Mouse (Mus musculus) brown adipose tissue, adult 24 weeks (tissue): ENCODE measurements around the gene Zfp462. TPM values are rescaled to one million over a fixed set of nuclear protein-coding genes. Genes with fewer than 3 reads are reported as not detected.

Source experiments
- H3K27ac ChIP-seq: fragments of 200-500 bp; replicated peaks from 2 replicates; pipeline ENCODE4 v1.5.1; 2012; ENCODE audit warnings: low read depth, mild to moderate bottlenecking, low read length
- H3K4me1 ChIP-seq: fragments of 200-500 bp; 2 replicates; pipeline ENCODE4 v1.6.1; 2012; ENCODE audit warnings: low read length, mixed read lengths; ENCODE audit not compliant: control insufficient read depth, insufficient read depth, insufficient read length
- H3K4me3 ChIP-seq: fragments of 200-500 bp; 2 replicates; pipeline ENCODE4 v1.5.1; 2012; ENCODE audit warnings: low read depth, mild to moderate bottlenecking, low read length, moderate library complexity; ENCODE audit not compliant: insufficient read depth
- polyA plus RNA-seq: library from polyadenylated mRNA; stranded (reverse); fragments of >200 nt; gene quantifications from 2 replicates; pipeline ENCODE4 v1.2.4, GENCODE M21; 2012; ENCODE audit not compliant: missing spikeins, insufficient read depth, insufficient read length

Gene Zfp462
- polyA plus RNA-seq, 1 experiment, result 2.1 TPM

DNA sequence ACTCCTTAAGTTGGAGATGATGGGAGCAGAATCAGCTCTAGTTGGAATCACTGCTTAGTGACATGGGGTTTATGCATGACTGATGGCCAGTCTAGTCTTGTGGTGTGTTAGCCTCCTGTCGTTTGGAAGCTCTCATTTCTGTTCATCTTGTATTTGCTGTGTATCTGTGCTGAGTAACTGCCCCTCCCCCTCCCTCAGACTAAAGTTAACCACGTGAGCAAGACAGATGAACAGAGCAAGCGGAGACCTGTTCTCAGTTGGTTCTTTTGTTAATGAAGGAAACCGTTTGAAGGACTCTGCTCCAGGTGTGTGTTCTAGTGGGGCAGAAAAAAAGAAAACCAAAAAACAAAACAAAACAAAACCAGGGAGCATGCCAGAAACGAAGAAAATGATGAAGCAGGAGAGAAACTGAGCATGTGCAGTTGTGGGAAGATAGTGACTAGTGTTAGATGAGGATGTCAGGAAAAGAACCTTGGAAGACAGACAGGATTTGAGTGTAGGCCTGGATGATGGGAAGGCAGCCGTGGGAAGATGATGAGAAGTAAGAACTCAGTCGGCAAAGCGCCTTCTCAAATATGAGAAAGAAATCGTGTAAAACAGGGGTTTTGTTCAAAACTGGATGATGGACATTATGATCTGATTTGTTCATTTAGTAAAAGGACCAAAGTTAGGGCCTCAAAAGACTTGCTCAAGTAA lies 53.4 kb downstream of the Zfp462 start:
- Histone ChIP-seq H3K4me3 (no peak overlapping the region), H3K4me1 (peaks cover 4% of the 10 kb centered on the region; the same call in 1 of the 2 replicates), H3K27ac (no peak overlapping the region)

DNA sequence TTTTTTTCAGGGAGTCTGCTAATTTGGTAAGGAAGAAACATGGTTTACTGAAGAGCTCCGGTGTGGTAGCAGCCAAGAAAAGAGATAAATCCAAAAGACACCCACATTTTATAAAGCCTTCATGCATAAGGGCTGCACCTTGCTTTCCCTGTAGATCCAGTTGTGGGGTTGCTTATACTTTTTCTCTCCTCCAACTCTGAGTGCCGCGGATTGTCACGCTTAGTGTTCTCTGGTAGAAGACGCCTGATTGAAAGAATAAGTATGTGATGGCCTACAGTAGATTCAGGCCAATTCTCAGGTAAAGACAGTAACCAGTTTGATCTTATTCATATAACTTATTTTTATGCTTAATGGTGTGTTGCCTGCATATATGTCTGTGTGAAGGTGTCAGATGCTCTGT lies 54.7 kb downstream of the Zfp462 start:
- Histone ChIP-seq H3K4me1 (peaks cover 4% of the 10 kb centered on the region; the same call in 1 of the 2 replicates), H3K4me3 (no peak overlapping the region), H3K27ac (no peak overlapping the region)

DNA sequence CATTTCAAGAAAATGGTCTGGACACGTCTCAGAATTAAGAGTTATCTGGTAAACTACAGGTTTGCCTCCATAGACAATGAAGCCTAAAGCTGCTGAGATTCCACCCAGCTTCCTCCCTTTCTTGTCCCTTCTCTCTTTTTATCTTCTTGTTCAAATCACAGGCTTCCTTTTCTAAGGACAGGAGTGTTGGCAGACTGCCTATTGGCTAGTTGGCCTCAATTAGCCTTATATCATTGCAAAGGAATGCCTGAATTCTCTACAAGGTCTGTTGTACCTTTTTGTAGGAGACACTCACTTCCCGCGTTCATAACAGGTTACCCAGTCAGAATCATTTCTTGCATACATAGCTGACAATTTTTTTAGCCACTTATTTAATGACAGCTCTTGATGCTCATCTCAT lies 56.5 kb downstream of the Zfp462 start:
- Histone ChIP-seq H3K4me3 (no peak overlapping the region), H3K27ac (no peak overlapping the region), H3K4me1 (peaks cover 12% of the 10 kb centered on the region)

DNA sequence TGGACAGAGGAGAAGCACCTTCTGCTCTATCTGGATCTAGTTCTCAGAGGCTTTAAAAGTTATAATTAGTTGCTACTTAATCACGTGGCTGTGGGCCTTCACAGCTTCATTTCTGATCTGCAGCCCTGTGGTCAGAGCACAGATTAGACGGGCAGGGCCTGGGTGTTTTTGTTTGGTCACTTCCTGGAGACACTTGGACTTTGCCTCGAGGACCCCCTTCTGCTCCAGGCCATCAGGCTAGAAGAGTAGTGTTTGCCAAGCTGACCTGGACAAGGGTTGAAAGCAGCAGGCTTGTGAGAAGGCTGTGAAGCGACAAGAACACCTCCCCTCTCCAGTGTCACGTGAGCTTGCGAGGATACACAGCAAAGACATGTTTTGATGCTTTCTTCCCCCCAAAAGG lies 58.3 kb downstream of the Zfp462 start:
- peaks cover 12% of the 10 kb centered on the region for H3K4me1 ChIP-seq
- no peak overlapping the region for H3K4me3 ChIP-seq
- no peak overlapping the region for H3K27ac ChIP-seq

DNA sequence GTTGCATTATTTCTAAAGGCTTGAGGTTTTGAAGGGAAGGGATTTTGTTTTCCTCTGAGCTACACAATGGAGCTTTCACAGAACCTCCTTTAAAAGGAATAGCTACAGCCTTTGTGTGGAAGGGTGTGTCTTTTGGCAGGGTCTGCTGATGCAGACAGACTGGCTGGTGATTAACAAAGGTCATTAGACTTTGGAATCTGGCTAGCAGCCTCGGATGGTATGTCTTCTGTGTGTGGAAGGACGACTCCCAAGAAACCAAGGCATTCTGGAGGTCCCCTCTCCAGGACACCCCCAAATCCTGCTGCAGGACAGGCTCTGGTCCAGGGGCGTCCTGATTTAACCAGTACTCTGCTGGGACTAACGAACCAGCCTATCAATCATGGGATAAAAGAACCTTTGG lies 60.2 kb downstream of the Zfp462 start:
- Histone ChIP-seq H3K4me3 (peak overlapping the region; percentile 34), H3K27ac (peak overlapping the region; percentile 37), H3K4me1 (peaks cover 12% of the 10 kb centered on the region)

DNA sequence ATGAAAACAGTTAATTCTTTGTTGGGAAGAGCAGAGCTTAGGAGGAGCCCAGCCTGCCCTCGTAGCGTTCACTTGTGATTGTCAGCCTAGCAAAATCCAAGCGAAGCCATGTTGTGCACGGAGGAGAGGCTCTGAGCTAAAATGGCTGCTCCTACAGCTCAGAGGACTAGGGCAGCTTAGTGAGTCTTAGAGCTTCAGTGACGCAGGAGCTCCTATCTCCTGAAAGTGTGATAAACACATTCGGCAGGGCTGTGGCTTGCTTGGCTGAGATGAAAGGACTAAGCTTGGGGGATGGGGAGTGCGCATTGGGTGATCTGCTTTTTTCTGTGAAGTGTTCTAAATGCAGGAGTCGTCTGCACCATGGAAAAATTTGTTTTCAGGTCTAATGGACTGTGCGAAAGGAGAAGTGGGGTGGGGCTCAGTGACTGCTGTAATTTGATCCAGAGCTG lies 60.7 kb downstream of the Zfp462 start:
- peaks cover 12% of the 10 kb centered on the region for H3K4me1 ChIP-seq
- H3K4me3 ChIP-seq, result peak overlapping the region; percentile 34
- peak overlapping the region; percentile 37 for H3K27ac ChIP-seq

DNA sequence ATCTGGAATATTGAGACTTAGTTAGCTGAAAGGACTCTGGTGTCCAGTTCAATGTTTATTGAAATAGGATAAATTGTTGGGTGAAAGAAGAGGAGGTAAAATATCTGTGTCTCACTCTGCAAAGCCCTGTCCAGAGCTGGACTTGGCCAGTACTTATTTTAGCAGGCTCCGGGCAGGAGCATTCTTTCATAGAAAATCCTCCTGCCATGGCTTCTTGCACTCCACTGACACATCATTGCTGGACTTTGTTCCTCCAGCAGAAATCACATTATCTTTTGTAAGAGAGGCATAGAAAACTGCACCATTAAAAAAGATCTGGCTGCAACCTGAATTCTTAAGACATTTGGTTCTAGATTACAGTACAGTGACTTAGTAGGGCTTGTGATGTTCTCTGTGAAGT lies 61.2 kb downstream of the Zfp462 start:
- Histone ChIP-seq H3K27ac (no peak overlapping the region), H3K4me3 (no peak overlapping the region)

DNA sequence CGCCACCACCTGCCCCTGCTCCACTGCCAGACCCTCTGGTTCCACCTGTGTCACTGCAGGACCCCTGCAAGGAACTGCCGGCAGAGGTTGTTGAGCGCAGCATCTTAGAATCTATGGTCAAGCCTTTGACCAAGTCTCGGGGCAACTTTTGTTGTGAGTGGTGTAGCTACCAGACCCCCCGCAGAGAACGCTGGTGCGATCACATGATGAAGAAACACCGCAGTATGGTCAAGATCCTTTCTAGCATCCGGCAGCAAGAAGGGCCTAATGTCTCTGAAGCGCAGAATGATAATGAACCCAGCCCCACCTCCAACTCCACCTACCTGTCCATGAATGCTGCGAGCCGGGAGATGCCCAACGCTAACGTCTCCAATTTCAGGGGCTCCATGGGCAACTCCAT lies 63.8 kb downstream of the Zfp462 start:
- H3K4me1 ChIP-seq, result peaks cover 8% of the 10 kb centered on the region; the same call in 1 of the 2 replicates
- no peak overlapping the region for H3K27ac ChIP-seq
- no peak overlapping the region for H3K4me3 ChIP-seq

More for the DNA sequence above, 61.2 kb downstream of the Zfp462 start:
- peaks cover 10% of the 10 kb centered on the region for H3K4me1 ChIP-seq

DNA sequence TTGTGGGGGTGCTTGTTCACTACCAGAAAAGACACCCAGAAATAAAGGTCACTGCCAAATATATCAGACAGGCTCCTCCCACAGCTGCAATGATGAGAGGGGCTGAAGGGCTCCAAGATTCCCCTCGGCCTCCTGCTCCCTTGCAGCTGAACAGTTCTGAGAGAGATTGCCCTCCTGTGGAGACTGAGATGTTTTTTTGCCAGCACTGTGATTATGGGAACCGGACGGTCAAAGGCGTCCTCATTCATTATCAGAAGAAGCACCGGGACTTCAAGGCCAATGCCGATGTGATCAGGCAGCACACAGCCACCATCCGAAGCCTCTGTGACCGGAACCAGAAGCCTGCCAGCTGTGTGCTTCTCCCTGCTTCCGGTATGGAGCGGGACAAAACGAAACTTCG lies 66.5 kb downstream of the Zfp462 start:
- Histone ChIP-seq H3K4me3 (no peak overlapping the region), H3K27ac (no peak overlapping the region), H3K4me1 (no peaks in the 10 kb centered on the region)

DNA sequence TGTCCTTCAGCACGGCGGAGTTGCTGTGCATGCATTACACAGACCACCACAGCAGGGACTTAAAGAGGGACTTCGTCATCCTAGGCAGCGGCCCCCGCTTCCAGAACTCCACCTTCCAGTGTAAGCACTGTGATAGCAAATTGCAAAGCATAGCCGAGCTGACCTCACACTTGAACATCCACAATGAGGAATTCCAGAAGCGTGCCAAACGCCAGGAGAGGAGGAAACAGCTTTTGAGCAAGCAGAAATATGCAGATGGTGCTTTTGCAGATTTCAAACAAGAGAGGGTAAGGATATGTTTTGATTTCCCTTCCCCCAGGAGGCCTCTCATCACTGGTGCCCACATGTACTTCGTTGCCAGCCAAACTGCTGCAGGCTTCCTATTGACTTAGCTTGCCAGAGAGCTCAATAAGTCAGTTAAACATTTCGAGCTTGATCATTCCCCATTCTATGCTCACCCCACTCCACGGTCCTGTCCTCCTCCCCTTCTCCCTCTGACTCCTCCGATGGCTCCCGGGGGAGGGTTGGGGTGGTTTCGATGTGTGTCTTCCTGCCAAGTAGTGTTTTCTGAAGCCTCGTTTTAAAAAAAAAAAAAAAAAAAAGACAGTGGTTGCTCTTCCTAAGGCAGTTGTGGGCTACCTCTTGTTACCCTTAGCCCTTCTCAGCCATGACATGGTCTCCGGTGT lies 68.9 kb downstream of the Zfp462 start:
- Histone ChIP-seq H3K4me3 (no peak overlapping the region), H3K4me1 (no peaks in the 10 kb centered on the region), H3K27ac (no peak overlapping the region)

DNA sequence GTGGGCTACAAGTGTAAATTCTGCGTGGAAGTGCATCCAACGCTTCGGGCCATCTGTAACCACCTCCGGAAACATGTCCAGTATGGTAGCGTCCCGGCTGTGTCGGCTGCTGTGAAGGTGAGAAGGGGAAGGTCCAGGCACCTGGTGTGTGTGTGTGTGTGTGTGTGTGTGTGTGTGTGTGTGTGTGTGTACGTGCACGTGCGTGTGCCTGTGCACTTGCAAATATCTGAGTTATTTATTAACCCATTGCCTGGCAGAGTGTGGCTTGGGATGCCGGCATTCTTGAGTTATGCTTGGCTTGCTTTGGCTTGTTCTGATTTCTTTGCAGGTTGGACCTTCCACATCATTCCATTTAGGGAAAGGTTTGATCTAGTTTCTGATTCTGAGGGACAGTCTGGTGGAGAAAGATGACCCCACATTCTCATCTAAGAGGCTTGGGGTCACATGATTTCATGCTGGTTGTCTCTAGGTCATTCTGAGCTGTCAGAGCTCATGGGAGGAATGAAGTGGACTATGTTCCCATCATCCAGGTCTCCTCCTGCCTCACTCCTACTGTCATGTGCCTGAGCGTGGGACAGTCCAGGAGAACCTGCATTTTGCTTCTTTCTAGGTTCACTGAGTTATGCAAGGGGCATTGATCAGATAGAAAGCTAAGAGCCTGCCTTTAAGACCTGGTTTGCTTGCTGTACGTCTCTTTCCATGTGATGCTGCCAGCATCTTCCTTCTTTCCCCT lies 70.0 kb downstream of the Zfp462 start:
- Histone ChIP-seq H3K4me3 (no peak overlapping the region), H3K27ac (no peak overlapping the region), H3K4me1 (no peaks in the 10 kb centered on the region)

DNA sequence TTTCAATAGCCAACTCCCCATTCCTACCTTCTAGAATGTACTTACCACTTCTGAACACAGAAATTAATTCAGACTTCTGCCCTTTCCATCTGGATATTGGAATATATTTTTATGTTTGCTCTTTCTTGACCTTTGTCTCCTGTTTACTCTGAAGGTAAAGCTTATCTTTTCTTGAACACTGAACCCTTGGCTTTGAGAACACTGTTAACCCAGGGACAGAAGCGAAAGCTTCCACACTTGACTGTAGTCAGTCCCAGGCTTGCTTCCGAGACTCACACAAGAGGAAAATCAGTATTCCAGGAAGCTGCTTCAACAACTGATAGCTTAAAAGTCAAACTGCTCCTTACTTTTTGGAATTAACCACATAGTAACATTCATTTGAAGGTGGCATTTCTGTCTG lies 70.7 kb downstream of the Zfp462 start:
- H3K27ac ChIP-seq, result no peak overlapping the region
- H3K4me3 ChIP-seq, result no peak overlapping the region
- H3K4me1 ChIP-seq, result no peaks in the 10 kb centered on the region

DNA sequence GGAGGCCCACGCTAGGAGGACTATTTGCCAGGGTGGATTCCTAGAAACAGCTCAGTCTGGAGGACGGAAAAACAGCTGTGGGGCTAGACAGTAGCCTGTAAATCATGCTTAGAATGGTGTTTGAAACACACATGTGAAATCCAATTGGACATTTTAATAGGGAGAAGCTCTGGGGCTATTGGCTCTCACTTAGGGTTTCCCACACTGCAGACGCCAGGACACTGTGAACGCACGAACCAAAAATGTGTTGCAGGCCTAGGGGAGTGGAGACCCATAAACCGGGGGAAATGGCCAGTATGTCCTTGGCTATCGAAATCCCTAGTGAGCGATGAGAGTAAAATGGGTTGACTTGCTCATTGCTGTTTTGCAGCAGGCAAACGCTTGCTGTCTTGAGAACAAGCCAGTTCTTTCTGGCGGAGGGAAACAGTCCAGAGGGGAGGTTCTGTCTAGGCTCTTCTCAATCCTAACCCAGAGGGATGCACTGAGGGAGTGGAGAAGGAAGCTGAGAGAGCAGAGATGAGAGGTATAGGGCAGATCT lies 81.3 kb downstream of the Zfp462 start:
- Histone ChIP-seq H3K4me1 (0 out of 2 replicates have a peak, but pooled peaks cover 2% of the 10 kb centered on the region), H3K27ac (0 out of 2 replicates have a peak overlapping the region, but pooled peaks have one; percentile 12), H3K4me3 (no peak overlapping the region)

DNA sequence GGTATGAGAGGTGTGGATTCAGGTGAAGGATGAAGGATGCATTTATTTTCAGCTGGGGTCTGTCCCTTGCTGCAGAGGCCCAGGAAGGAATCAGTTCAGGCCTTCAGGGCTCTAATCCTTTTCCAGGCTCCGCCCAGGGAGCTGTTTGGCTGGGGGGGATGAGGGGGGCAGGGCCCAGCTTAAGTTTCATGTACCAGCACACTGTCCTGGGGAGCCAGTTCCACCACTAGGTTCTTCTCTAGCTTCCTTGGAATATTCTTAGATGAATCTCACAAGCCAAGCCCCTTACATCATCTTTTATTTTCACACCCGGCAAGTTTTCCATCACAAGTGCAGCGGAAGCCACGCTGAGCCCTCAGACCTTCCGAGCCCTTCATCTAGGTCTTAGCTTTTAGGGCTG lies 85.6 kb downstream of the Zfp462 start:
- 0 out of 2 replicates have a peak, but pooled peaks cover 2% of the 10 kb centered on the region for H3K4me1 ChIP-seq
- no peak overlapping the region for H3K27ac ChIP-seq
- no peak overlapping the region for H3K4me3 ChIP-seq

DNA sequence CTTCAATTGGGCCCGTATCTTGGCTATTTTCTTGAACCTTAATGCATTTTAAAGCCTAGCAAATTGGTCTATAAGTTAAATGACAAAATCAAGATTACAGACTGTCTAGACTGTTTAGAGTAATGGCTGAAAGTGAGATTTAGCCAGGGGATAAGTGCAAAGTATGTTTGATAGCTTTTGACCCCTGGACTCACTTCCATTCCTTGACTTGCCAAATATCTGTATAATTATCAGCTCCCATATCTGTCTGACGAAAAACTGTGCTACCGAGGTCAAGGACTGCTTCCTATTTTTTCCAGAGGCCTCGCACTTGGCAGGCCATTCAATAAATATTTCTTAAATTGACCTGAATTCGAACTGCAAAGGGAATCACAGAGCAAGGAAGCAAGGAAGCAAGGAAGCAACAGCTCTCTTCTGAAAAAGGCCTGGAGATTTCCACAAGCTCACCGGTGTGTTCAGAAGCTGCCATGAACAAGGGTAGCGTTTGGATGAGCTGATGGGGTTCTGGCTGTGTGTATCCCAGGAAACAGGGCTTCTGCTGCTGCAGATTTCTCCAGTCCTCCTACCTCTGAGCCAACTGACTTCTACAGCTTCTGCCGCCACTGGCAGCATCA lies 87.6 kb downstream of the Zfp462 start:
- Histone ChIP-seq H3K4me1 (no peaks in the 10 kb centered on the region), H3K27ac (no peak overlapping the region), H3K4me3 (no peak overlapping the region)
